Mouse (Mus musculus) forelimb bud, embryonic 11.5 days (tissue): ENCODE data around the gene Cep57l1.

Experiments used
- DNase-seq: peaks from one replicate; pipeline ENCODE4 v3.0.0-alpha.2; 2012; ENCODE audit warnings: low read depth, low spot score

Gene Cep57l1

GRCm38 (mm10) chr10:41816516-41816915, 6.8 kb upstream of the Cep57l1 start:
- DNase-seq: no peak

- DNase-seq: no peak
Measured at GRCm38 (mm10) chr10:41814305-41814853, 4.7 kb upstream of the Cep57l1 start.

GRCm38 (mm10) chr10:41812566-41812965, 2.9 kb upstream of the Cep57l1 start:
- no peak for DNase-seq

- no peak for DNase-seq
Measured at GRCm38 (mm10) chr10:41810564-41811455, 1.1 kb upstream of the Cep57l1 start.

GRCm38 (mm10) chr10:41809080-41809770, 446 bp downstream of the Cep57l1 start:
- peak; percentile 93 for DNase-seq

- DNase-seq: no peak
Measured at GRCm38 (mm10) chr10:41805729-41806355, 3.8 kb downstream of the Cep57l1 start.

- DNase-seq: no peak
Measured at GRCm38 (mm10) chr10:41804711-41805110, 5.0 kb downstream of the Cep57l1 start.

- no peak for DNase-seq
Measured at GRCm38 (mm10) chr10:41803467-41803866, 6.2 kb downstream of the Cep57l1 start.

GRCm38 (mm10) chr10:41797253-41797652, 12.4 kb downstream of the Cep57l1 start:
- no peak for DNase-seq

- no peak for DNase-seq
Measured at GRCm38 (mm10) chr10:41792375-41792774, 17.3 kb downstream of the Cep57l1 start.

- no peak for DNase-seq
Measured at GRCm38 (mm10) chr10:41767254-41767653, 42.4 kb downstream of the Cep57l1 start.

- no peak for DNase-seq
Measured at GRCm38 (mm10) chr10:41766280-41766679, 43.4 kb downstream of the Cep57l1 start.

- DNase-seq: no peak
Measured at GRCm38 (mm10) chr10:41765586-41765985, 44.1 kb downstream of the Cep57l1 start.

GRCm38 (mm10) chr10:41763741-41764385, 45.8 kb downstream of the Cep57l1 start:
- no peak for DNase-seq

- DNase-seq: no peak
Measured at GRCm38 (mm10) chr10:41760866-41761265, 48.8 kb downstream of the Cep57l1 start.

- no peak for DNase-seq
Measured at GRCm38 (mm10) chr10:41758041-41758440, 51.6 kb downstream of the Cep57l1 start.

- DNase-seq: no peak
Measured at GRCm38 (mm10) chr10:41757226-41757625, 52.4 kb downstream of the Cep57l1 start.

- DNase-seq: no peak
Measured at GRCm38 (mm10) chr10:41751867-41752480, 57.7 kb downstream of the Cep57l1 start.

GRCm38 (mm10) chr10:41749306-41749705, 60.4 kb downstream of the Cep57l1 start:
- no peak for DNase-seq

GRCm38 (mm10) chr10:41746554-41746953, 63.1 kb downstream of the Cep57l1 start:
- DNase-seq: no peak

GRCm38 (mm10) chr10:41744006-41744405, 65.7 kb downstream of the Cep57l1 start:
- DNase-seq: no peak
